Mouse (Mus musculus) adrenal gland, postnatal 36 days (tissue): ENCODE measurements around the gene Kifc5b. TPM values are rescaled to one million over a fixed set of nuclear protein-coding genes. Genes with fewer than 3 reads are reported as not detected.

Experiments
- DNase-seq, 2 experiments: peaks; one replicate each; pipeline ENCODE4 v3.0.0; 2021; ENCODE audit warnings: mixed read lengths in 1 of 2
- total RNA-seq, 2 experiments: library from RNA; stranded (reverse); gene quantifications; 2 replicates each; pipeline ENCODE4 v1.2.3; 2021

Gene Kifc5b
- total RNA-seq, 2 experiments from 2014 or later, result 1.7 to 1.9 TPM

- no peak for DNase-seq
These were observed 30.6 kb downstream of the Kifc5b start for GRCm38 (mm10) chr17:26947231-26948100.

DNA sequence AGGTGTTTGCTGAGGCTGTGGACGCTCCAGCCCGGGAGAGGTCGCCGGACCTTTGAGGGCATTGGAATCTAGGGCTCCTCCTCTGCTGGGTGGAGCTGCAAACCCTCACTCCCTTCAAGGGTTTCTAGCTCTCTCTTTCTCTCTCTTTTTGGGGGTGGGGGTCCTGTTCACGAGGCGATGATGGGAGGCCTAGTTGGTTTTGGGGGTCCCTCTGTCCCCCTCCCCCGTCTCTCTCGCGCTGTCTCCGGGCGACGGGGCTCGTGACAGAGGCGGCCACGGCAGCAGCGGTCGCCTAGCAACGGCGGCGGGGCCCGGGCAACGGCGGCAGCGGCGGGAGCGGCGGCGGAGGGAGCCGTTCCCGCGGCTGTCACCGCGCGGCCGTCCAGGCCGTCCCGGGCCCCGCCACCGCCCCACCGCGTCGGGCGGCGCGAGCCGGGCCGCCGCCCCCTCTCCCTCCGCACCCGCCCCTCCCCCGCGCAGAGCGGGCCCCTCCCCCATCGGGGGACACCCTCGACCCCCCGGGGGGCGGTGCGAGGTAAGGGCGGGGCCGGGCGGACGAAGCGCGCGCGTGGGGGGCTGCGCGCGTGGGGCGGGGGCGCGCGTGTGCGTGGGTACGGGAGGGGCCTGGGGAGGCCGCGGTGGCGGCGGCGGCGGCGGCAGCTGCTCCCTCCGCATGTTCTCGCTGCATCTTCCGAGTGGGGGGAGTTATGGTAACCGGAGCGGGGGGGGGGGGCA is 31.6 kb downstream of the Kifc5b start:
- peak; percentile 76 to 86 for DNase-seq

DNA sequence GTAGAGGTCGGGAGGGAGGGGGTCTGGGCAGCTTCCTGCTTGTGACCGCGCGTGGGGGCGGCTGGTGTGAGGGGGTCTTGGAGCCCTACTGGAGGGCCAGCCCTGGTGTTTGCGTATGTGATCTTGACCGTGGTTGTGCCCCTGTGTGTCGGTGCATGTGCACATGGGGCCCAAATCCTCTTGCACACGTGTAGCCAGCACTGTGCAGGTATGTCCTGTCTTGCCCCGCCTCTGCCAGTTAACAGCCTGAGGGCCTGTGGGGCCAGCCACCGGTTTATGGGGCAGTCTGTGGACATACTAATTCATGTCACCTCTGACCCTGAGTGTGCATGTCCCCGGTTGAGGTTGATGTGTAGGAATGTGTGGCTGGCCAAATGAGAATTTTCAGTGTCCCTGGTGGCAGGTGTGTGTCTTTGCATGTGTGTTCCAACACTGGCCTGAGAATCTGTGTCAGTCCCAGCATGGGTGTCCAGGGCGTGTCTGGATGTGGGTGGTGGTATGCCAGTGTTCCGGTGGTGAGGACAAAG is 32.2 kb downstream of the Kifc5b start:
- no peak for DNase-seq

GRCm38 (mm10) chr17:26949866-26950265 is 33.0 kb downstream of the Kifc5b start:
- DNase-seq, result no peak

DNA sequence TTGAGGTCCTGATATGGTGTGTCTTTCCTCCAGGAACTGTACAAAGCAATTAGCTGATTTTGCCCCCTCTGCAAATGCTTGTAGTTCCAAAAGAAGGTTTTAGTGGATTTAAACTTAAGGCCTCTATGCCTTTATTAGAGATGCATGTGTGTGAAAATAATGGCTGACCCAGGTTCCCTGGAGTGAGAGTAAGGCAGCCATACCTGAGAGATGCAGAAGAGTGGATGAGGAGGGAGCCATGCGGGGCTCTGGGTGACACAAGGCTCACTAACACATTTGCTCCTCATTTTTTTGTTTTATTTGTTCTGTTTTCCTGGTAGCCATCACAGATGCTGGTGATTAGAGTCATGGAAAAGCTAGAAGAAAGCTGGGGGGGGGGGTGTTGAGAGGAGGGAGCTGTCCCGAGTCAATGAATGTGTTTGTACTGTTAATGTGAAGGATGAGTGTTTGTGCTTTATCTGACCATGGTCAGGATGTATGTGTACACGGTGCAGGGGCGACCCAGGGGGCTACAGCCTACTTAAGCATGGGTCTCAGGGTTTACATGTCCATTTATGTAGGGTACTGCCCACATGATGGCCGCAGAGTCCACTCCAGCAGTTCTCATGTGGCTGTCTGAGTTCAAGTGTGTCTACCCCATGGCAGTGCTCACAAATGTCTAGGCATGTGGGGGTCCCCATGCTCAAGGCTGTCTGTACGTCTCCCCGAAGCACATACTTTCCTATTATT is 33.8 kb downstream of the Kifc5b start:
- no peak for DNase-seq

DNA sequence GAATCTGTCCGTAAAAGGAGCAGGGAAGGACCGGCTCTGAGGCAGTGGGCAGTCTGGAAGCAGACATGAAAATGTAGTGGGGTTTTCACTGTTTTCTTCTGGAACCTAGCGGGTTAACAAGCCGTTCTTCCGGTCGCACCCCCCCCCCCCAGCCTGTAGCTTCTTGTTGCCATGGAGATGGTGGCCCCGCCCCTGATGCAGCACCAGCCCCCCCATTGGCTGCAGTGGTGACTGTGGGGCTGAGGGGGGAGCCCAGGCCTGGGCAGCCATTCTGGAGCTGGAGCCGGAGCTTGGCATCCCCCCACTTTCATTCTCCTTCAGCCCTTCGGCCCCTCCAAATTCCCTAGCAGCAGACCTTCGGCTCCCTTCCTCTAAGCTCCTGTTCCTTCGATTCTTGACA is 34.5 kb downstream of the Kifc5b start:
- peak; percentile 74 to 85 for DNase-seq

DNA sequence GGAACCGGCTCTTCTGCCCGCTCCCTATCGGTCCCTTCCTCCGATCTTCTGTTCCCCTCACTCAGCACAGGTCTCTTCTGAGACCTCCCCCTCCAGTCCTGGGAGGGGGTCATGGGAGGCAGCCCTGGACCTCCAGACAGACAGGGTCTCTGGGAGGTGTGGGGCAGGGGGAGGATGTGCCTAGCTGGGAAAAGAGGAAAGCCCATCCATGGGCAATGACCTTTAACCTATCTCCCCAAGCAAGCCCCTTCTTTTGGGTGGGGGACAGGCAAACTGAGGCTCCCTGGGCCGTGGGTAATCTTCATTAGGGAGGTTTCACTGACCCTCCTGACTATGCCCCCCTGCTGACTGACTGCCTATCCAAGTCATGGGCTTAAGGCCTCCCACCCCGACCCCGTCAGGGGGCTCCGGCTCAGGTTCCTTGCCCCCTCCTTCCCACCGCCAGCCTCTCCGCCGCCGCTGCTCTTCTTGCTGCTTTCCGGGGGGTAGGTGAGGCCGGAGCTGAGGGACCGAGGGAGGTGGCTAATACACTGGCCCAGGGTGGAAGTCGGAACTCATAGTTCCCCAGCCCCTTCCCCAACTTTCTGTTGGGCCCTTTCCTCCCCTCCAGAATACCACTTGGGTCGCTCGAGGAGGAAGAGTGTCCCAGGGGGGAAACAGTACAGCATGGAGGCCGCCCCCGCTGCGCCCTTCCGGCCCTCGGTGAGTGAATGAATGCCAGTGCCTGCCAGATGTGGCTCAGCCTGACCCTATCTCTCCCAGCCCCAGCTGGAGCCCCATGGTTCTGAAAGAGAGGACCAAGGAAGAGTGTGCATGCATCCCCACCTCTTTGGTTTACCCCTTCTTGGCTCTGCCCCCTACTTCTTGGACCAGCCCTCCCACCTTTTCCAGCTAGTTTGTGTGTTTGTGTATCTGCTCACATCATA is 35.3 kb downstream of the Kifc5b start:
- DNase-seq, result no peak

DNA sequence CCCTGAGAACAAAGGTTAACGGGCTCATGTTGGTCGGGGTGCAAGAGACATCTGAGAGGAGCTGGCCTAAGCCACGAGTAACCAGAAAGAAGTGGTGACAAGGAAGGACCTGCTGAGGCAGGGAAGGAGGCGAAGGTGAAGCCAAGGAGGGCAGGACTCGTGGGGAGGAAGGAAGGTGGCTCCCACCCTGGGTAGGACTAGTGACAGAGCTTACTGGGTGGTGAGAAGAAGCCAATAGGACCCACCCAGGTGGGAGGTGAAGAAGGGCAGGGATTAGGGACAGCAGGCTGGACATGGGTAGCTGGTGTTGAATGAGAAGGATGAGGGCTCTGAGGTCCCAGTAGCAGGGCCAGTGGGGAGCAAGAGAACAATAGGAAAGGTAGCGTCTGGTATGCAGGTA is 36.3 kb downstream of the Kifc5b start:
- no peak for DNase-seq

GRCm38 (mm10) chr17:26953726-26954125 is 36.8 kb downstream of the Kifc5b start:
- no peak for DNase-seq

DNA sequence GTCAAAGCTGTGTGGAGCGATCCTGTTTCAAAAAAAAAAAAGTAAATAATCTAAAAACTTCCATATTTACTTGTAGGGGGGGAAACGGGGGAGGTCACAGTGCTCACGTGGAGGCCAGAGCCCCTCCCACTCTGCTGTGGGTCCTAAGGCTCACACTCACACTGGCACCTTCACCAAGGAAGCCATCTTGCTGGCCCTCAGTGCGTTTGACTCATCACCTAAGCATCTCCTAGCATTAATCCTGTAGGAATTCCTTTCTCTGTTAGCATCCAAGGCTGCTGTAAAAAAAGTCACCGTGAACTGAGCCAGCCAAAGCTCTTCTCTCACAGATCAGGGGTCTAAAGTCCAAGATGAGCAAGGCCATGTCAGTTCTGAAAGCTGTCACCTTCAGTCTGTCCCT is 39.4 kb downstream of the Kifc5b start:
- DNase-seq, result peak in 1 of 2 experiments; percentile 25

DNA sequence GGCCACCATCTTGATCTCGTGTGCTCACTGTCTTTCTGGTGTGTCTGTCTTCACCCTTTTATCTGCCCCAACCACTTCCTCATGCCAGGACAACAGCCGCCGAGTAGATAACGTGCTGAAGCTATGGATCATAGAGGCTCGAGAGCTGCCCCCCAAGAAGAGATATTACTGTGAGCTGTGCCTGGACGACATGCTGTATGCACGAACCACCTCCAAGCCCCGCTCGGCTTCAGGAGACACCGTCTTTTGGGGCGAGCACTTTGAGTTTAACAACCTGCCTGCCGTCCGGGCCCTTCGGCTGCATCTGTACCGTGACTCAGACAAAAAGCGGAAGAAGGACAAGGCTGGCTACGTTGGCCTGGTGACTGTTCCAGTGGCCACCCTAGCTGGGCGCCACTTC is 40.0 kb downstream of the Kifc5b start:
- DNase-seq, result no peak

GRCm38 (mm10) chr17:26957872-26958271 is 41.0 kb downstream of the Kifc5b start:
- DNase-seq, result no peak

- no peak for DNase-seq
These were observed 42.0 kb downstream of the Kifc5b start for GRCm38 (mm10) chr17:26958880-26959279.

DNA sequence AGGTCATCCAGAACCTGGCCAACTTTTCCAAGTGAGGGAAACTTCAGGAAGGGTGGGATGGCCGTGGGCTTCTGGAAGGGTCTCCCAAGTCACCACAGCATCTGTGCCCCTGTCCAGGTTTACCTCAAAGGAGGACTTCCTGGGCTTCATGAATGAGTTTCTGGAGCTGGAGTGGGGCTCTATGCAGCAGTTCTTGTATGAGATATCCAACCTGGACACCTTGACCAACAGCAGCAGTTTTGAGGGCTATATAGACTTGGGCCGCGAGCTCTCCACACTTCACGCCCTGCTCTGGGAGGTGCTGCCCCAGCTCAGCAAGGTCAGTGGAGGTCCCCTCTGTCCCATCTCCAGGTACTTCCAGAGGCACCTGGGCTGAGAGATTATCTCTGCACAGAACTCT is 42.9 kb downstream of the Kifc5b start:
- DNase-seq, result no peak

- no peak for DNase-seq
These were observed 44.8 kb downstream of the Kifc5b start for GRCm38 (mm10) chr17:26961572-26962240.

GRCm38 (mm10) chr17:26966993-26967392 is 50.1 kb downstream of the Kifc5b start:
- DNase-seq, result no peak

- no peak for DNase-seq
These were observed 50.6 kb downstream of the Kifc5b start for GRCm38 (mm10) chr17:26967477-26967876.

DNA sequence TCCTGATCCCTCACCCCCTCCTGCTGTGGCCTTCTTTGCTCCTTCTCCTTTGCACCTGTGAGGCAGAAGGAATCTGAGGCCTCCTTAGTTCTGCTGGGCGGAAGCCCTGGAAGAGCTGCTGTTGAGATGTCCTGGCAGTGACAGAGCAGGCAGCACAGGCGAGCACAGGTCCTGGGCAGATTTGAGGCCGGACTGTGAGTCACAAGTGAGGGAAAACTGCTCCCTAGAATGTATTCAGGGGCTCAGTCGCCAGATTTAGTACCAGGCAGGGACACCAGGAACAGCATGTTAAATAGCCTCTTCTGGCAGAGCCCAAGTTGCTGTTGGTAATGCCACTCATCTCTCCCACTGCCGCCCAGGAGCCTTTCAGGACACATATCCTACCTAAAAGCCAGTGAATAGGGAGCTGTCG is 51.3 kb downstream of the Kifc5b start:
- no peak for DNase-seq

DNA sequence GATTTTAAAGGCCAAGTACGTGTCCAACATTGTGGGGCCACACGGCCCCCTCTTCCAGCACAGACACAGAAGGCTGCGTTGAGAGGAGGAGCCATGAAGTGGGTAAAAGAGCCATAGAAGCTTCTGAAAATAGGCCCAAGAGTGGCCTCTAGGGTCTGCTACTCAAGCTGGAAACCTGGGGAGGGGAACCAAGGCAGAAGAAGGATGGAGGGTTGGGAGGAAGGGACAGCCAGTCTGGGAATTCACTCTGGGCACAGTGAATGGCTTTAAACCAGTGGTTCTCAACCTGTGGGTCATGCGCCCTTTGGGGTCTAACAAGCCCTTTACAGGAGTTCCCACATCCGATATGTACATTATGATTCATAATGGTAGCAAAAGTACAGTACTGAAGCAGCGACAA is 52.4 kb downstream of the Kifc5b start:
- no peak for DNase-seq

DNA sequence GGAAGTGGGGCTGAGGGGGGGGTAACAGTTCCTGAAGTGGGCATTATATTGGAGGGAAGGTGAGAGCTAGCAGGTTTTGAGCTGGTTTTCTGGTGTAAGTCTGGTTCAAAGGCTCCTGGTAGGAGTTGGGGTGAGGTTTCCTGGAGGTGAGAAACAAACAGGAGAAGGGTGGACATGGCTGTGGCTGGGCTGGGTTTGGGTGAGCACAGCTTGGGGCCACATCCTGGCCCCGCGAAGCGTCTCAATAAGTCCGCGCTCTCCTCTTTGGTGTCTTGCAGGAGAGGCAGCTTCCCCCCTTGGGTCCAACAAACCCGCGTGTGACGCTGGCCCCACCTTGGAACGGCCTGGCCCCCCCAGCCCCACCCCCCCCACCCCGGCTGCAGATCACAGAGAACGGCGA is 53.3 kb downstream of the Kifc5b start:
- no peak for DNase-seq
